Mouse (Mus musculus) midbrain, embryonic 11.5 days (tissue): Measurements from ENCODE around the gene Lrriq1. TPM values are rescaled to one million over a fixed set of nuclear protein-coding genes. Genes with fewer than 3 reads are reported as not detected.

Experiments used
- ATAC-seq: fragments of 200-750 bp; cut with Nextera tagmentation; 2 replicates; pipeline ENCODE4 v1.8.0; 2017; ENCODE audit warnings: moderate TSS enrichment, moderate library complexity; ENCODE audit not compliant: low FRiP score
- DNase-seq: peaks from one replicate; pipeline ENCODE4 v3.0.0; 2015; ENCODE audit warnings: low spot score; ENCODE audit errors: missing footprints
- H3K27ac ChIP-seq: fragments of 300-500 bp; sonication (generic); 2 replicates; pipeline ENCODE4 v1.5.1; 2014; ENCODE audit warnings: low read depth, low read length
- H3K27me3 ChIP-seq: fragments of 300-500 bp; sonication (generic); 2 replicates; pipeline ENCODE4 v1.6.1; 2014; ENCODE audit warnings: mild to moderate bottlenecking, low read length, moderate library complexity, mixed read lengths; ENCODE audit not compliant: control insufficient read depth, insufficient read depth
- H3K36me3 ChIP-seq: fragments of 300-500 bp; sonication (generic); 2 replicates; pipeline ENCODE4 v1.6.1; 2014; ENCODE audit warnings: mild to moderate bottlenecking, low read length, moderate library complexity, mixed read lengths; ENCODE audit not compliant: control insufficient read depth, insufficient read depth
- H3K4me1 ChIP-seq: fragments of 300-500 bp; sonication (generic); 2 replicates; pipeline ENCODE4 v1.6.1; 2014; ENCODE audit warnings: low read length; ENCODE audit not compliant: control insufficient read depth, insufficient read depth
- H3K4me2 ChIP-seq: fragments of 300-500 bp; sonication (generic); 2 replicates; pipeline ENCODE4 v1.6.1; 2014; ENCODE audit warnings: mild to moderate bottlenecking, moderate library complexity
- H3K4me3 ChIP-seq: fragments of 300-500 bp; sonication (generic); 2 replicates; pipeline ENCODE4 v1.5.1; 2014; ENCODE audit warnings: low read depth, low read length
- H3K9ac ChIP-seq: fragments of 300-500 bp; sonication (generic); 2 replicates; pipeline ENCODE4 v1.6.1; 2014; ENCODE audit warnings: low read length
- H3K9me3 ChIP-seq: fragments of 300-500 bp; sonication (generic); 2 replicates; pipeline ENCODE4 v1.6.1; 2016; ENCODE audit warnings: low read length; ENCODE audit not compliant: control insufficient read depth
- WGBS: fragments of 180-500 bp; shearing (Covaris S2); extraction: QIAGEN DNeasy Blood & Tissue Kit; methylation state at CpG from one replicate; pipeline ENCODE4 v1.1.7; 2014; 5-methylcytosine and 5-hydroxymethylcytosine counted together
- polyA plus RNA-seq: library from polyadenylated mRNA; unstranded; fragments of >200 nt; fragmentation: Nextera tagmentation; extraction: Ambion mirVana; gene quantifications from 2 replicates; pipeline ENCODE4 v1.2.1, GENCODE M21; 2014

The Lrriq1 gene
- polyA plus RNA-seq, 1 experiment from 2014 or later, result 1.1 TPM

GRCm38 (mm10) chr10:103000902-103001301 lies 235.2 kb downstream of the Lrriq1 start:
- Histone ChIP-seq H3K27ac (no peak overlapping the region), H3K4me3 (no peak overlapping the region), H3K9ac (no peak overlapping the region), H3K4me1 (no peaks in the 10 kb centered on the region), H3K27me3 (no peaks in the 10 kb centered on the region), H3K4me2 (no peak overlapping the region), H3K36me3 (no peaks in the 10 kb centered on the region), H3K9me3 (no peaks in the 10 kb centered on the region)
- WGBS, result 74% methylated on average over 8 of the region's 8 CpGs
- DNase-seq (no peak), ATAC-seq (no peak)

GRCm38 (mm10) chr10:102999584-102999983 lies 236.5 kb downstream of the Lrriq1 start:
- Histone ChIP-seq H3K27ac (no peak overlapping the region), H3K9me3 (no peaks in the 10 kb centered on the region), H3K4me1 (no peaks in the 10 kb centered on the region), H3K36me3 (no peaks in the 10 kb centered on the region), H3K9ac (no peak overlapping the region), H3K4me2 (no peak overlapping the region), H3K4me3 (no peak overlapping the region), H3K27me3 (no peaks in the 10 kb centered on the region)
- DNase-seq (no peak), ATAC-seq (no peak)

Other genes with a start within 250 kb of the Lrriq1 start
- 7.7 and 9.7 TPM in 2 replicates for gene Alx1, start 206.1 kb downstream of the Lrriq1 start, polyA plus RNA-seq
- gene Slc6a15, start 131.5 kb upstream of the Lrriq1 start, polyA plus RNA-seq, result 10.1 and 10.9 TPM in 2 replicates